ENCODE assay signal across 8 mouse cellular contexts in genomic region chr1:178318002-178318388, GRCm38 (mm10). TPM values are rescaled to one million over a fixed set of nuclear protein-coding genes. Genes with fewer than 3 reads are reported as not detected.
DNase-seq lines count a peak whose midpoint lies in the region; ATAC-seq and TF ChIP-seq lines count a peak whose summit lies in the region.

No protein-coding gene starts in this region.

- no peaks in the 10 kb centered on the region for H3K27me3 ChIP-seq in cerebellum, adult 2 months (ENCODE audit: control insufficient read depth, insufficient read depth, low read length)
- no peaks in the 10 kb centered on the region for H3K27me3 ChIP-seq in E14TG2a.4 (ENCODE audit: insufficient read depth, low read length)
- H3K27me3 ChIP-seq in embryonic facial prominence, embryonic 14.5 days (replicated peaks; ENCODE audit: control insufficient read depth, insufficient read depth, low read length): no peaks in the 10 kb centered on the region
- no peaks in the 10 kb centered on the region for H3K27me3 ChIP-seq in intestine, embryonic 15.5 days (replicated peaks)
- H3K27me3 ChIP-seq in lung, embryonic 15.5 days: no peaks in the 10 kb centered on the region
- H3K27me3 ChIP-seq in stomach, embryonic 15.5 days (replicated peaks): no peaks in the 10 kb centered on the region

- peak; percentile 75; the same call in 1 of the 2 replicates for TF ChIP-seq POLR2A in cerebellum, adult 2 months (IDR thresholded peaks at IDR 0.05; ENCODE audit: borderline replicate concordance, insufficient read depth, low read length)

- peak overlapping the region; percentile 75 for H3K4me2 ChIP-seq in embryonic facial prominence, embryonic 14.5 days (ENCODE audit: low read depth, low read length)
- H3K4me2 ChIP-seq in intestine, embryonic 15.5 days (replicated peaks): peak overlapping the region; percentile 65
- H3K4me2 ChIP-seq in lung, embryonic 15.5 days: peak overlapping the region; percentile 68
- H3K4me2 ChIP-seq in stomach, embryonic 15.5 days: peak overlapping the region; percentile 55

- H3K9me3 ChIP-seq in E14TG2a.4 (ENCODE audit: low read length): peaks cover 11% of the 10 kb centered on the region
- no peaks in the 10 kb centered on the region for H3K9me3 ChIP-seq in embryonic facial prominence, embryonic 14.5 days (ENCODE audit: control insufficient read depth, low read length)
- H3K9me3 ChIP-seq in intestine, embryonic 15.5 days: no peaks in the 10 kb centered on the region
- no peaks in the 10 kb centered on the region for H3K9me3 ChIP-seq in lung, embryonic 15.5 days
- H3K9me3 ChIP-seq in stomach, embryonic 15.5 days: no peaks in the 10 kb centered on the region

- peak overlapping the region; percentile 83 for H3K9ac ChIP-seq in embryonic facial prominence, embryonic 14.5 days (ENCODE audit: low read depth, low read length)
- peak overlapping the region; percentile 88 for H3K9ac ChIP-seq in intestine, embryonic 15.5 days
- H3K9ac ChIP-seq in lung, embryonic 15.5 days: peak overlapping the region; percentile 86
- H3K9ac ChIP-seq in stomach, embryonic 15.5 days: peak overlapping the region; percentile 69

- TF ChIP-seq CTCF in cerebellum, adult 2 months (IDR thresholded peaks at IDR 0.05; ENCODE audit: borderline replicate concordance, insufficient read depth, low read depth, low read length): no peak
- no peak for TF ChIP-seq CTCF in E14TG2a.4 (conservative IDR thresholded peaks at IDR 0.05; ENCODE audit: low read length)

- 0% methylated on average over 17 of the region's 17 CpGs for WGBS in cerebellum, adult 2 months
- WGBS in embryonic facial prominence, embryonic 14.5 days: under 1% methylated on average over 17 of the region's 17 CpGs
- under 1% methylated on average over 17 of the region's 17 CpGs for WGBS in intestine, embryonic 15.5 days
- WGBS in lung, embryonic 15.5 days: under 1% methylated on average over 17 of the region's 17 CpGs
- WGBS in stomach, embryonic 15.5 days: 1% methylated on average over 17 of the region's 17 CpGs

- H3K4me1 ChIP-seq in cerebellum, adult 2 months (ENCODE audit: control insufficient read depth, insufficient read depth, low read length): peaks cover 9% of the 10 kb centered on the region; the same call in 1 of the 2 replicates
- H3K4me1 ChIP-seq in E14TG2a.4 (replicated peaks; ENCODE audit: low read depth, low read length): peaks cover 29% of the 10 kb centered on the region
- H3K4me1 ChIP-seq in embryonic facial prominence, embryonic 14.5 days (ENCODE audit: control insufficient read depth, insufficient read depth, low read length): peaks cover 27% of the 10 kb centered on the region
- peaks cover 12% of the 10 kb centered on the region for H3K4me1 ChIP-seq in intestine, embryonic 15.5 days (replicated peaks)
- peaks cover 28% of the 10 kb centered on the region for H3K4me1 ChIP-seq in lung, embryonic 15.5 days
- H3K4me1 ChIP-seq in stomach, embryonic 15.5 days: peaks cover 5% of the 10 kb centered on the region; the same call in 1 of the 2 replicates

- H3K4me3 ChIP-seq in cerebellum, adult 2 months (replicated peaks; ENCODE audit: insufficient read depth, low read depth, low read length): peak overlapping the region; percentile 76
- H3K4me3 ChIP-seq in E14TG2a.4 (replicated peaks; ENCODE audit: low read length): peak overlapping the region; percentile 83
- H3K4me3 ChIP-seq in embryonic facial prominence, embryonic 14.5 days (ENCODE audit: low read depth, low read length): peak overlapping the region; percentile 68
- H3K4me3 ChIP-seq in intestine, embryonic 15.5 days (replicated peaks): peak overlapping the region; percentile 54
- H3K4me3 ChIP-seq in lung, embryonic 15.5 days: peak overlapping the region; percentile 61
- H3K4me3 ChIP-seq in stomach, embryonic 15.5 days (replicated peaks): peak overlapping the region; percentile 65

- ATAC-seq in embryonic facial prominence, embryonic 14.5 days (ENCODE audit: low read depth): peak; percentile 67
- ATAC-seq in intestine, embryonic 15.5 days: peak; percentile 73
- peak; percentile 61 for ATAC-seq in lung, embryonic 15.5 days (ENCODE audit: borderline replicate concordance, extremely low read depth, low FRiP score, low TSS enrichment)
- ATAC-seq in stomach, embryonic 15.5 days (ENCODE audit: insufficient read depth, low FRiP score, low read depth): peak; percentile 63

- peaks cover 35% of the 10 kb centered on the region for H3K36me3 ChIP-seq in E14TG2a.4 (ENCODE audit: insufficient read depth, low read length)
- H3K36me3 ChIP-seq in embryonic facial prominence, embryonic 14.5 days (ENCODE audit: control insufficient read depth, insufficient read depth, low read length): peaks cover 27% of the 10 kb centered on the region
- peaks cover 4% of the 10 kb centered on the region; the same call in 1 of the 2 replicates for H3K36me3 ChIP-seq in intestine, embryonic 15.5 days
- H3K36me3 ChIP-seq in lung, embryonic 15.5 days: peaks cover 17% of the 10 kb centered on the region
- H3K36me3 ChIP-seq in stomach, embryonic 15.5 days: peaks cover 5% of the 10 kb centered on the region

- H3K27ac ChIP-seq in cerebellum, adult 2 months (ENCODE audit: insufficient read depth, low read length): peak overlapping the region; percentile 93
- peak overlapping the region; percentile 98 for H3K27ac ChIP-seq in embryonic facial prominence, embryonic 14.5 days (replicated peaks; ENCODE audit: low read depth, low read length)
- H3K27ac ChIP-seq in intestine, embryonic 15.5 days: peak overlapping the region; percentile 98
- peak overlapping the region; percentile 99 for H3K27ac ChIP-seq in lung, embryonic 15.5 days
- H3K27ac ChIP-seq in stomach, embryonic 15.5 days: peak overlapping the region; percentile 100

- DNase-seq in cerebellum, adult 2 months: no peak
- DNase-seq in cerebellum, postnatal 4 days (ENCODE audit: low spot score in 2 of 2): no peak
- DNase-seq in embryonic facial prominence, embryonic 14.5 days (ENCODE audit: low spot score): peak; percentile 96
- no peak for DNase-seq in cerebellum, adult 11-12 months

RNA-seq across cellular contexts. Expression of gene Cox20, which starts 0.9 kb away (rescaled TPM):
- polyA plus RNA-seq in cerebellum, adult 2 months (2012; rRNA removed): 97.7 and 99.4 TPM in 2 replicates
- polyA plus RNA-seq in embryonic facial prominence, embryonic 14.5 days (2014; fragmentation: Nextera tagmentation; extraction: Ambion mirVana): 107 and 125 TPM in 2 replicates
- polyA plus RNA-seq in intestine, embryonic 15.5 days (2015; fragmentation: Nextera tagmentation; extraction: Ambion mirVana): 134 and 159 TPM in 2 replicates
- 124 TPM in 2 replicates for polyA plus RNA-seq in lung, embryonic 15.5 days (2015; fragmentation: Nextera tagmentation; extraction: Ambion mirVana)
- 134 and 137 TPM in 2 replicates for polyA plus RNA-seq in stomach, embryonic 15.5 days (2015; fragmentation: Nextera tagmentation; extraction: Ambion mirVana)

RNA-seq across cellular contexts. Expression of gene Hnrnpu, which starts 19.6 kb away (rescaled TPM):
- polyA plus RNA-seq in cerebellum, adult 2 months (2012; rRNA removed): 365 and 383 TPM in 2 replicates
- polyA plus RNA-seq in embryonic facial prominence, embryonic 14.5 days (2014; fragmentation: Nextera tagmentation; extraction: Ambion mirVana): 366 and 404 TPM in 2 replicates
- polyA plus RNA-seq in intestine, embryonic 15.5 days (2015; fragmentation: Nextera tagmentation; extraction: Ambion mirVana): 300 and 379 TPM in 2 replicates
- 411 and 443 TPM in 2 replicates for polyA plus RNA-seq in lung, embryonic 15.5 days (2015; fragmentation: Nextera tagmentation; extraction: Ambion mirVana)
- 375 and 402 TPM in 2 replicates for polyA plus RNA-seq in stomach, embryonic 15.5 days (2015; fragmentation: Nextera tagmentation; extraction: Ambion mirVana)
